Mouse (Mus musculus) midbrain, embryonic 10.5 days (tissue): Measurements from ENCODE around the gene Mef2d. TPM values are rescaled to one million over a fixed set of nuclear protein-coding genes. Genes with fewer than 3 reads are reported as not detected.
A peak's percentile ranks its signal among the peaks of the same experiment; 100 is the strongest.
"Not testable (repeated sequence)": the region's sequence is repeated elsewhere in the genome, so short reads cannot be mapped to it uniquely, and the experiment has no call there.

Experiments
- DNase-seq: peaks from one replicate; pipeline ENCODE4 v3.0.0-alpha.2; 2017; ENCODE audit warnings: low spot score
- H3K27ac ChIP-seq: fragments of 300-500 bp; sonication (generic); replicated peaks from 2 replicates; pipeline ENCODE4 v1.5.1; 2016; ENCODE audit warnings: mild to moderate bottlenecking
- H3K27me3 ChIP-seq: fragments of 300-500 bp; sonication (generic); 2 replicates; pipeline ENCODE4 v1.6.1; 2016; ENCODE audit warnings: low read depth, mild to moderate bottlenecking; ENCODE audit not compliant: poor library complexity, severe bottlenecking
- H3K36me3 ChIP-seq: fragments of 300-500 bp; sonication (generic); 2 replicates; pipeline ENCODE4 v1.6.1; 2016; ENCODE audit warnings: mild to moderate bottlenecking, moderate library complexity
- H3K4me1 ChIP-seq: fragments of 300-500 bp; sonication (generic); 2 replicates; pipeline ENCODE4 v1.6.1; 2016
- H3K4me3 ChIP-seq: fragments of 300-500 bp; sonication (generic); 2 replicates; pipeline ENCODE4 v1.5.1; 2016; ENCODE audit warnings: mild to moderate bottlenecking, moderate library complexity
- H3K9me3 ChIP-seq: fragments of 300-500 bp; sonication (generic); replicated peaks from 2 replicates; pipeline ENCODE4 v1.6.1; 2016; ENCODE audit warnings: mild to moderate bottlenecking
- WGBS: fragments of 180-500 bp; shearing (Covaris S2); methylation state at CpG from one replicate; pipeline ENCODE4 v1.1.7; 2016; 5-methylcytosine and 5-hydroxymethylcytosine counted together
- polyA plus RNA-seq: library from polyadenylated mRNA; unstranded; fragments of >200 nt; fragmentation: Nextera tagmentation; extraction: Ambion mirVana; gene quantifications from 2 replicates; pipeline ENCODE4 v1.2.1, GENCODE M21; 2016

Gene Mef2d
- polyA plus RNA-seq, 1 experiment from 2014 or later = 8.2 TPM

- Histone ChIP-seq H3K36me3 (peaks cover 89% of the 10 kb centered on the region), H3K27me3 (no peaks in the 10 kb centered on the region), H3K27ac (no peak overlapping the region), H3K9me3 (no peaks in the 10 kb centered on the region), H3K4me3 (no peak overlapping the region), H3K4me1 (peaks cover 23% of the 10 kb centered on the region)
- 87% methylated on average over 6 of the region's 6 CpGs for WGBS
- DNase-seq = no peak
Observed at GRCm38 (mm10) chr3:88160856-88161255, 18.7 kb downstream of the Mef2d start.

- WGBS = 84% methylated on average over 8 of the region's 8 CpGs
- no peak overlapping the region for H3K27ac ChIP-seq
- DNase-seq = no peak
- no peaks in the 10 kb centered on the region for H3K27me3 ChIP-seq
- peaks cover 88% of the 10 kb centered on the region for H3K36me3 ChIP-seq
- no peaks in the 10 kb centered on the region for H3K9me3 ChIP-seq
- H3K4me3 ChIP-seq = no peak overlapping the region
- H3K4me1 ChIP-seq = peaks cover 22% of the 10 kb centered on the region
Observed at GRCm38 (mm10) chr3:88162259-88162658, 20.1 kb downstream of the Mef2d start.

GRCm38 (mm10) chr3:88162811-88163210 is 20.6 kb downstream of the Mef2d start:
- H3K27me3 ChIP-seq = no peaks in the 10 kb centered on the region
- no peak for DNase-seq
- WGBS = 73% methylated on average over 4 of the region's 4 CpGs
- no peaks in the 10 kb centered on the region for H3K9me3 ChIP-seq
- no peak overlapping the region for H3K27ac ChIP-seq
- no peak overlapping the region for H3K4me3 ChIP-seq
- peaks cover 16% of the 10 kb centered on the region for H3K4me1 ChIP-seq
- H3K36me3 ChIP-seq = peaks cover 93% of the 10 kb centered on the region

- 68% methylated on average over 3 of the region's 3 CpGs for WGBS
- peak overlapping the region; percentile 42; the same call in 1 of the 2 replicates for H3K27ac ChIP-seq
- peaks cover 10% of the 10 kb centered on the region for H3K4me1 ChIP-seq
- DNase-seq = no peak
- no peaks in the 10 kb centered on the region for H3K27me3 ChIP-seq
- peaks cover 95% of the 10 kb centered on the region for H3K36me3 ChIP-seq
- no peak overlapping the region for H3K4me3 ChIP-seq
- H3K9me3 ChIP-seq = no peaks in the 10 kb centered on the region
Observed at GRCm38 (mm10) chr3:88163847-88164246, 21.7 kb downstream of the Mef2d start.

- no peak for DNase-seq
- Histone ChIP-seq H3K27me3 (no peaks in the 10 kb centered on the region), H3K4me3 (no peak overlapping the region), H3K36me3 (peaks cover 95% of the 10 kb centered on the region), H3K27ac (peak overlapping the region; percentile 42; the same call in 1 of the 2 replicates), H3K4me1 (peaks cover 10% of the 10 kb centered on the region), H3K9me3 (no peaks in the 10 kb centered on the region)
- WGBS = 65% methylated on average over 3 of the region's 3 CpGs
Observed at GRCm38 (mm10) chr3:88164263-88164662, 22.1 kb downstream of the Mef2d start.

- H3K36me3 ChIP-seq = peaks cover 94% of the 10 kb centered on the region
- WGBS = 90% methylated on average over 5 of the region's 5 CpGs
- no peak for DNase-seq
- no peak overlapping the region for H3K4me3 ChIP-seq
- peaks cover 10% of the 10 kb centered on the region for H3K4me1 ChIP-seq
- no peaks in the 10 kb centered on the region for H3K9me3 ChIP-seq
- H3K27me3 ChIP-seq = no peaks in the 10 kb centered on the region
- H3K27ac ChIP-seq = no peak overlapping the region
Observed at GRCm38 (mm10) chr3:88166056-88166455, 23.9 kb downstream of the Mef2d start.

GRCm38 (mm10) chr3:88170361-88170760 is 28.2 kb downstream of the Mef2d start:
- no peak for DNase-seq
- WGBS = 86% methylated on average over 5 of the region's 5 CpGs
- H3K4me3 ChIP-seq = no peak overlapping the region
- no peaks in the 10 kb centered on the region for H3K27me3 ChIP-seq
- H3K9me3 ChIP-seq = no peaks in the 10 kb centered on the region
- H3K27ac ChIP-seq = no peak overlapping the region
- H3K4me1 ChIP-seq = no peaks in the 10 kb centered on the region
- peaks cover 77% of the 10 kb centered on the region for H3K36me3 ChIP-seq

- no peak overlapping the region for H3K27ac ChIP-seq
- peaks cover 9% of the 10 kb centered on the region for H3K4me1 ChIP-seq
- WGBS = 85% methylated on average over 3 of the region's 3 CpGs
- H3K4me3 ChIP-seq = no peak overlapping the region
- no peaks in the 10 kb centered on the region for H3K27me3 ChIP-seq
- H3K36me3 ChIP-seq = peaks cover 59% of the 10 kb centered on the region
- no peak for DNase-seq
- H3K9me3 ChIP-seq = no peaks in the 10 kb centered on the region
Observed at GRCm38 (mm10) chr3:88172440-88172839, 30.3 kb downstream of the Mef2d start.

GRCm38 (mm10) chr3:88173375-88173774 is 31.2 kb downstream of the Mef2d start:
- peak; percentile 39 for DNase-seq
- 48% methylated on average over 3 of the region's 3 CpGs for WGBS
- no peak overlapping the region for H3K4me3 ChIP-seq
- peaks cover 50% of the 10 kb centered on the region for H3K36me3 ChIP-seq
- H3K4me1 ChIP-seq = peaks cover 10% of the 10 kb centered on the region
- H3K9me3 ChIP-seq = no peaks in the 10 kb centered on the region
- H3K27ac ChIP-seq = no peak overlapping the region
- no peaks in the 10 kb centered on the region for H3K27me3 ChIP-seq

- Histone ChIP-seq H3K36me3 (peaks cover 36% of the 10 kb centered on the region), H3K27ac (no peak overlapping the region), H3K27me3 (no peaks in the 10 kb centered on the region), H3K4me3 (no peak overlapping the region), H3K4me1 (peaks cover 10% of the 10 kb centered on the region), H3K9me3 (no peaks in the 10 kb centered on the region)
- 82% methylated on average over 2 of the region's 2 CpGs for WGBS
- no peak for DNase-seq
Observed at GRCm38 (mm10) chr3:88174894-88175293, 32.7 kb downstream of the Mef2d start.

GRCm38 (mm10) chr3:88177106-88177505 is 34.9 kb downstream of the Mef2d start:
- H3K4me1 ChIP-seq = peaks cover 10% of the 10 kb centered on the region
- H3K9me3 ChIP-seq = no peaks in the 10 kb centered on the region
- DNase-seq = no peak
- WGBS = 82% methylated on average over 5 of the region's 5 CpGs
- H3K27me3 ChIP-seq = peaks cover 19% of the 10 kb centered on the region
- H3K36me3 ChIP-seq = peaks cover 18% of the 10 kb centered on the region
- peak overlapping the region; percentile 98 for H3K27ac ChIP-seq
- H3K4me3 ChIP-seq = peak overlapping the region; percentile 70

GRCm38 (mm10) chr3:88177562-88178345 is 35.6 kb downstream of the Mef2d start:
- DNase-seq = peak; percentile 97
- WGBS = under 1% methylated on average over 49 of the region's 49 CpGs

GRCm38 (mm10) chr3:88178346-88178733 is 36.2 kb downstream of the Mef2d start:
- Histone ChIP-seq H3K4me3 (peak overlapping the region; percentile 70), H3K27me3 (peaks cover 31% of the 10 kb centered on the region)
- WGBS = 40% methylated on average over 11 of the region's 11 CpGs

More at GRCm38 (mm10) chr3:88177562-88178345, 35.6 kb downstream of the Mef2d start:
- H3K9me3 ChIP-seq = no peaks in the 10 kb centered on the region
- H3K27ac ChIP-seq = peak overlapping the region; percentile 98
- peaks cover 25% of the 10 kb centered on the region for H3K27me3 ChIP-seq
- peak overlapping the region; percentile 70 for H3K4me3 ChIP-seq
- H3K36me3 ChIP-seq = peaks cover 13% of the 10 kb centered on the region
- peaks cover 10% of the 10 kb centered on the region for H3K4me1 ChIP-seq

More at GRCm38 (mm10) chr3:88178346-88178733, 36.2 kb downstream of the Mef2d start:
- not testable (repeated sequence) for H3K36me3 ChIP-seq, H3K4me1 ChIP-seq, H3K9me3 ChIP-seq, DNase-seq
- H3K27ac ChIP-seq = peak overlapping the region; percentile 98
